Mouse (Mus musculus): ENCODE results near the gene Kcnh3.
A peak's percentile ranks its signal among the peaks of the same experiment; 100 is the strongest.
"Not testable (repeated sequence)": the region's sequence is repeated elsewhere in the genome, so short reads cannot be mapped to it uniquely, and the experiment has no call there.

Kcnh3 gene

GRCm38 (mm10) chr15:99240129-99240528 is 15.5 kb downstream of the Kcnh3 start:
- DNase-seq (ENCODE audit: low spot score) = no peak

GRCm38 (mm10) chr15:99241249-99241648 is 16.6 kb downstream of the Kcnh3 start:
- DNase-seq (ENCODE audit: low spot score) = no peak

GRCm38 (mm10) chr15:99242045-99242444 is 17.4 kb downstream of the Kcnh3 start:
- no peak for DNase-seq (ENCODE audit: low spot score)

GRCm38 (mm10) chr15:99246736-99247135 is 22.1 kb downstream of the Kcnh3 start:
- DNase-seq (ENCODE audit: low spot score) = not testable (repeated sequence)

- no peak for DNase-seq (ENCODE audit: low spot score)
These were observed 24.3 kb downstream of the Kcnh3 start for GRCm38 (mm10) chr15:99248972-99249371.

- no peak for DNase-seq (ENCODE audit: low spot score)
These were observed 25.3 kb downstream of the Kcnh3 start for GRCm38 (mm10) chr15:99249938-99250337.

- not testable (repeated sequence) for DNase-seq (ENCODE audit: low spot score)
These were observed 26.4 kb downstream of the Kcnh3 start for GRCm38 (mm10) chr15:99251111-99251510.

- DNase-seq (ENCODE audit: low spot score) = peak; percentile 100
These were observed 27.1 kb downstream of the Kcnh3 start, which contains the start of gene Mcrs1 for GRCm38 (mm10) chr15:99251626-99252380. Gene Mcrs1, minus strand, starts transcription at chr15:99251961.

GRCm38 (mm10) chr15:99252381-99253174 is 27.9 kb downstream of the Kcnh3 start:
- DNase-seq (ENCODE audit: low spot score) = peak; percentile 68

GRCm38 (mm10) chr15:99253175-99253479 is 28.5 kb downstream of the Kcnh3 start:
- DNase-seq (ENCODE audit: low spot score) = not testable (repeated sequence)

GRCm38 (mm10) chr15:99253772-99254171 is 29.1 kb downstream of the Kcnh3 start:
- no peak for DNase-seq (ENCODE audit: low spot score)

- DNase-seq (ENCODE audit: low spot score) = no peak
These were observed 29.9 kb downstream of the Kcnh3 start for GRCm38 (mm10) chr15:99254477-99255005.

GRCm38 (mm10) chr15:99255241-99255749 is 30.6 kb downstream of the Kcnh3 start:
- DNase-seq (ENCODE audit: low spot score) = no peak

- DNase-seq (ENCODE audit: low spot score) = no peak
These were observed 34.6 kb downstream of the Kcnh3 start for GRCm38 (mm10) chr15:99259167-99259729.

- peak; percentile 74 for DNase-seq (ENCODE audit: low spot score)
These were observed 35.1 kb downstream of the Kcnh3 start for GRCm38 (mm10) chr15:99259730-99260252.

GRCm38 (mm10) chr15:99262702-99263101 is 38.0 kb downstream of the Kcnh3 start:
- DNase-seq (ENCODE audit: low spot score) = no peak

- DNase-seq (ENCODE audit: low spot score) = no peak
These were observed 39.7 kb downstream of the Kcnh3 start for GRCm38 (mm10) chr15:99264363-99264762.

GRCm38 (mm10) chr15:99265679-99266078 is 41.0 kb downstream of the Kcnh3 start:
- DNase-seq (ENCODE audit: low spot score) = peak; percentile 88

GRCm38 (mm10) chr15:99276095-99276494 is 51.4 kb downstream of the Kcnh3 start:
- no peak for DNase-seq (ENCODE audit: low spot score)

GRCm38 (mm10) chr15:99278271-99278670 is 53.6 kb downstream of the Kcnh3 start:
- DNase-seq (ENCODE audit: low spot score) = no peak

- DNase-seq (ENCODE audit: low spot score) = no peak
These were observed 58.8 kb downstream of the Kcnh3 start for GRCm38 (mm10) chr15:99283456-99283855.

- peak; percentile 28 for DNase-seq (ENCODE audit: low spot score)
These were observed 60.0 kb downstream of the Kcnh3 start for GRCm38 (mm10) chr15:99284527-99285188.
